Mouse (Mus musculus) common myeloid progenitor, adult 5-6 weeks (primary cell): ENCODE data around the gene Gm17387. TPM values are rescaled to one million over a fixed set of nuclear protein-coding genes. Genes with fewer than 3 reads are reported as not detected.

Experiments used
- ATAC-seq: replicated peaks from 2 replicates; pipeline ENCODE4 v1.8.0; 2016; ENCODE audit warnings: low read depth, mild to moderate bottlenecking, moderate TSS enrichment, inconsistent platforms; ENCODE audit not compliant: poor library complexity, severe bottlenecking
- total RNA-seq: library from RNA; stranded (forward); fragments of 200-1000, 187-1606 nt; gene quantifications from 2 replicates; pipeline ENCODE4 v1.2.3, GENCODE M21; 2017

The Gm17387 gene
- total RNA-seq, 1 experiment from 2014 or later = not detected

- ATAC-seq = no peak
Measured at GRCm38 (mm10) chr7:141064576-141064975, 35.6 kb downstream of the Gm17387 start.

- no peak for ATAC-seq
Measured at GRCm38 (mm10) chr7:141068351-141068750, 39.4 kb downstream of the Gm17387 start.

- peak; percentile 64 for ATAC-seq
Measured at GRCm38 (mm10) chr7:141070058-141070862, 41.3 kb downstream of the Gm17387 start.

- ATAC-seq = peak; percentile 53
Measured at GRCm38 (mm10) chr7:141072017-141072745, 43.2 kb downstream of the Gm17387 start.

- no peak for ATAC-seq
Measured at GRCm38 (mm10) chr7:141073782-141074181, 44.9 kb downstream of the Gm17387 start.

- ATAC-seq = no peak
Measured at GRCm38 (mm10) chr7:141077841-141078240, 48.9 kb downstream of the Gm17387 start, which contains the start of gene Pkp3. TSS of gene Pkp3 (plus strand) at chr7:141078218.

- ATAC-seq = no peak
Measured at GRCm38 (mm10) chr7:141078876-141079275, 49.9 kb downstream of the Gm17387 start.

Other genes with a start within 250 kb of the Gm17387 start
- 0.15 and 0.23 TPM in 2 replicates for gene Syce1, start 241.3 kb upstream of the Gm17387 start, total RNA-seq
- gene Zfp941, start 207.0 kb upstream of the Gm17387 start, total RNA-seq = 1.5 and 3.0 TPM in 2 replicates
- gene Urah, start 194.1 kb upstream of the Gm17387 start, total RNA-seq = not detected in 2 replicates
- not detected in 2 replicates for gene Scgb1c1, start 183.6 kb upstream of the Gm17387 start, total RNA-seq
- not detected in 2 replicates for gene Odf3, start 181.3 kb upstream of the Gm17387 start, total RNA-seq
- 0.50 TPM in 1 of 2 replicates, not detected in the other for gene Gm45785, start 172.8 kb upstream of the Gm17387 start, total RNA-seq
- 36.0 and 38.0 TPM in 2 replicates for gene Ric8a, start 172.2 kb upstream of the Gm17387 start, total RNA-seq
- 13.8 and 24.0 TPM in 2 replicates for gene Bet1l, start 171.6 kb upstream of the Gm17387 start, total RNA-seq
- gene Psmd13, start 147.2 kb upstream of the Gm17387 start, total RNA-seq = 182 and 184 TPM in 2 replicates
- gene Sirt3, start 146.8 kb upstream of the Gm17387 start, total RNA-seq = 34.3 and 38.6 TPM in 2 replicates
- not detected in 2 replicates for gene Cox8b, start 128.7 kb upstream of the Gm17387 start, total RNA-seq
- gene Nlrp6, start 108.2 kb upstream of the Gm17387 start, total RNA-seq = 0.18 and 0.49 TPM in 2 replicates
- 8.0 and 12.1 TPM in 2 replicates for gene Pgghg, start 87.7 kb upstream of the Gm17387 start, total RNA-seq
- not detected in 2 replicates for gene Ifitm5, start 78.8 kb upstream of the Gm17387 start, total RNA-seq
- 0.96 TPM in 1 of 2 replicates, not detected in the other for gene Gm45717, start 73.2 kb upstream of the Gm17387 start, total RNA-seq
- 275 and 332 TPM in 2 replicates for gene Ifitm2, start 73.1 kb upstream of the Gm17387 start, total RNA-seq
- 120 and 124 TPM in 2 replicates for gene Ifitm1, start 61.9 kb upstream of the Gm17387 start, total RNA-seq
- gene Ifitm3, start 18.4 kb upstream of the Gm17387 start, total RNA-seq = 143 and 146 TPM in 2 replicates
- gene Ifitm6, start 11.2 kb upstream of the Gm17387 start, total RNA-seq = 8.2 TPM in 1 of 2 replicates, not detected in the other
- 0.19 and 0.82 TPM in 2 replicates for gene B4galnt4, start 32.0 kb downstream of the Gm17387 start, total RNA-seq
- gene Pkp3, start 49.1 kb downstream of the Gm17387 start, total RNA-seq = 0.19 and 3.4 TPM in 2 replicates
- 17.7 and 26.1 TPM in 2 replicates for gene Sigirr, start 71.4 kb downstream of the Gm17387 start, total RNA-seq
- gene Ano9, start 88.7 kb downstream of the Gm17387 start, total RNA-seq = not detected in 2 replicates
- gene Ptdss2, start 93.3 kb downstream of the Gm17387 start, total RNA-seq = 12.8 and 16.6 TPM in 2 replicates
- 42.0 and 54.6 TPM in 2 replicates for gene Rnh1, start 143.7 kb downstream of the Gm17387 start, total RNA-seq
- 23.5 and 36.8 TPM in 2 replicates for gene Hras, start 164.9 kb downstream of the Gm17387 start, total RNA-seq
- gene Lrrc56, start 165.0 kb downstream of the Gm17387 start, total RNA-seq = 1.2 TPM in 2 replicates
- 0.32 and 1.2 TPM in 2 replicates for gene Lmntd2, start 184.9 kb downstream of the Gm17387 start, total RNA-seq
- gene Rassf7, start 186.7 kb downstream of the Gm17387 start, total RNA-seq = 1.8 and 5.9 TPM in 2 replicates
- gene Phrf1, start 199.7 kb downstream of the Gm17387 start, total RNA-seq = 64.1 and 114 TPM in 2 replicates
- gene Irf7, start 237.3 kb downstream of the Gm17387 start, total RNA-seq = 3.4 and 24.7 TPM in 2 replicates
- gene Cdhr5, start 247.7 kb downstream of the Gm17387 start, total RNA-seq = not detected in 2 replicates